Mouse (Mus musculus): ENCODE data around the gene Rapgef4. TPM values are rescaled to one million over a fixed set of nuclear protein-coding genes. Genes with fewer than 3 reads are reported as not detected.

Gene Rapgef4
- polyA plus RNA-seq, 1 experiment, result 4.0 TPM

- no peak for DNase-seq (ENCODE audit: low read depth)
Observed at GRCm38 (mm10) chr2:72269651-72270341, 288.8 kb downstream of the Rapgef4 start.

GRCm38 (mm10) chr2:72278247-72278873 lies 297.3 kb downstream of the Rapgef4 start:
- no peak for DNase-seq (ENCODE audit: low read depth)

GRCm38 (mm10) chr2:72280524-72280923 lies 299.5 kb downstream of the Rapgef4 start:
- no peak for DNase-seq (ENCODE audit: low read depth)

GRCm38 (mm10) chr2:72281971-72282370 lies 300.9 kb downstream of the Rapgef4 start:
- no peak for DNase-seq (ENCODE audit: low read depth)

GRCm38 (mm10) chr2:72282733-72283132 lies 301.7 kb downstream of the Rapgef4 start:
- no peak for DNase-seq (ENCODE audit: low read depth)

GRCm38 (mm10) chr2:72284689-72285088 lies 303.6 kb downstream of the Rapgef4 start:
- no peak for DNase-seq (ENCODE audit: low read depth)

- DNase-seq (ENCODE audit: low read depth), result no peak
Observed at GRCm38 (mm10) chr2:72285256-72285887, 304.3 kb downstream of the Rapgef4 start, which contains the start of gene Map3k20. TSS of gene Map3k20 (plus strand) at chr2:72285637.

- no peak for DNase-seq (ENCODE audit: low read depth)
Observed at GRCm38 (mm10) chr2:72285888-72286661, 305.0 kb downstream of the Rapgef4 start.

GRCm38 (mm10) chr2:72287142-72287541 lies 306.1 kb downstream of the Rapgef4 start:
- DNase-seq (ENCODE audit: low read depth), result no peak

- DNase-seq (ENCODE audit: low read depth), result no peak
Observed at GRCm38 (mm10) chr2:72288932-72289534, 308.0 kb downstream of the Rapgef4 start.

GRCm38 (mm10) chr2:72291103-72291502 lies 310.1 kb downstream of the Rapgef4 start:
- DNase-seq (ENCODE audit: low read depth), result no peak

GRCm38 (mm10) chr2:72292573-72292972 lies 311.5 kb downstream of the Rapgef4 start:
- DNase-seq (ENCODE audit: low read depth), result no peak

GRCm38 (mm10) chr2:72294994-72295393 lies 314.0 kb downstream of the Rapgef4 start:
- DNase-seq (ENCODE audit: low read depth), result no peak

- no peak for DNase-seq (ENCODE audit: low read depth)
Observed at GRCm38 (mm10) chr2:72296984-72297715, 316.1 kb downstream of the Rapgef4 start.

- DNase-seq (ENCODE audit: low read depth), result no peak
Observed at GRCm38 (mm10) chr2:72297716-72298082, 316.7 kb downstream of the Rapgef4 start.

- no peak for DNase-seq (ENCODE audit: low read depth)
Observed at GRCm38 (mm10) chr2:72298406-72298805, 317.4 kb downstream of the Rapgef4 start.

GRCm38 (mm10) chr2:72301194-72301916 lies 320.3 kb downstream of the Rapgef4 start:
- no peak for DNase-seq (ENCODE audit: low read depth)

- no peak for DNase-seq (ENCODE audit: low read depth)
Observed at GRCm38 (mm10) chr2:72305738-72306137, 324.7 kb downstream of the Rapgef4 start.
